Mouse (Mus musculus) intestine, embryonic 15.5 days (tissue): ENCODE results near the gene Supt20. TPM values are rescaled to one million over a fixed set of nuclear protein-coding genes. Genes with fewer than 3 reads are reported as not detected.
A peak's percentile ranks its signal among the peaks of the same experiment; 100 is the strongest.
"Not testable (repeated sequence)": the region's sequence is repeated elsewhere in the genome, so short reads cannot be mapped to it uniquely, and the experiment has no call there.

Experiments
- ATAC-seq: fragments of 200-750 bp; cut with Nextera tagmentation; 2 replicates; pipeline ENCODE4 v1.8.0; 2017; ENCODE audit warnings: moderate TSS enrichment, moderate library complexity
- H3K27ac ChIP-seq: fragments of 300-500 bp; sonication (generic); 2 replicates; pipeline ENCODE4 v1.5.1; 2015; ENCODE audit warnings: mild to moderate bottlenecking, inconsistent platforms
- H3K27me3 ChIP-seq: fragments of 300-500 bp; sonication (generic); replicated peaks from 2 replicates; pipeline ENCODE4 v1.6.1; 2015; ENCODE audit warnings: inconsistent platforms
- H3K36me3 ChIP-seq: fragments of 300-500 bp; sonication (generic); 2 replicates; pipeline ENCODE4 v1.6.1; 2015; ENCODE audit warnings: inconsistent platforms
- H3K4me1 ChIP-seq: fragments of 300-500 bp; sonication (generic); replicated peaks from 2 replicates; pipeline ENCODE4 v1.6.1; 2015; ENCODE audit warnings: inconsistent platforms
- H3K4me2 ChIP-seq: fragments of 300-500 bp; sonication (generic); replicated peaks from 2 replicates; pipeline ENCODE4 v1.6.1; 2015; ENCODE audit warnings: mild to moderate bottlenecking, inconsistent platforms
- H3K4me3 ChIP-seq: fragments of 300-500 bp; sonication (generic); replicated peaks from 2 replicates; pipeline ENCODE4 v1.5.1; 2015; ENCODE audit warnings: inconsistent platforms
- H3K9ac ChIP-seq: fragments of 300-500 bp; sonication (generic); 2 replicates; pipeline ENCODE4 v1.6.1; 2015; ENCODE audit warnings: inconsistent platforms
- H3K9me3 ChIP-seq: fragments of 300-500 bp; sonication (generic); 2 replicates; pipeline ENCODE4 v1.6.1; 2016; ENCODE audit warnings: inconsistent platforms
- WGBS: fragments of 180-500 bp; shearing (Covaris S2); methylation state at CpG from one replicate; pipeline ENCODE4 v1.1.7; 2015; 5-methylcytosine and 5-hydroxymethylcytosine counted together
- polyA plus RNA-seq: library from polyadenylated mRNA; unstranded; fragments of >200 nt; fragmentation: Nextera tagmentation; extraction: Ambion mirVana; gene quantifications from 2 replicates; pipeline ENCODE4 v1.2.1, GENCODE M21; 2015

Supt20 gene
- polyA plus RNA-seq, 1 experiment from 2014 or later, result 84.1 TPM

DNA sequence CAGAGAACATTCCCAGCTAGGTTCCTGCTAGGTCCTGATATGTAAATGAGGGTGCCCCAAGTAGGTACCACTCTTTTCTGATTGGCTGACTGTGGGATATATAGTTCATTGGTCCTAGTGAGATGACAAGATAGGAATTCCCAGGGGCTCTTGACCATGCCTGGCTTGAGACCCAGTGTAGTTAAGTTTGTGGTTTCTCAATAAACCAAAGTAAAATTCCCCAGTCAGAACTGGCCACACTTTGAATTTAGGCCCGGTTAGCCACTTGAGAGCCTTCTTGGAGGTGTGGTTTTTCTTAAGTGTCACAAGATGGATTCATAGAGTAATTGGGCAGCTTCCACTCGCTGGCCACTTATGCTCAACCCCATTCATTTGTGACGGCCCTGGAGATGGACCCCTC, 20.5 kb upstream of the Supt20 start:
- Histone ChIP-seq H3K4me2 (no peak overlapping the region), H3K4me1 (no peaks in the 10 kb centered on the region; the same call in 1 of the 2 replicates), H3K9ac (no peak overlapping the region), H3K27ac (no peak overlapping the region), H3K4me3 (no peak overlapping the region), H3K36me3 (no peaks in the 10 kb centered on the region), H3K9me3 (no peaks in the 10 kb centered on the region), H3K27me3 (no peaks in the 10 kb centered on the region)
- ATAC-seq, result no peak
- 57% methylated on average over 3 of the region's 3 CpGs for WGBS

DNA sequence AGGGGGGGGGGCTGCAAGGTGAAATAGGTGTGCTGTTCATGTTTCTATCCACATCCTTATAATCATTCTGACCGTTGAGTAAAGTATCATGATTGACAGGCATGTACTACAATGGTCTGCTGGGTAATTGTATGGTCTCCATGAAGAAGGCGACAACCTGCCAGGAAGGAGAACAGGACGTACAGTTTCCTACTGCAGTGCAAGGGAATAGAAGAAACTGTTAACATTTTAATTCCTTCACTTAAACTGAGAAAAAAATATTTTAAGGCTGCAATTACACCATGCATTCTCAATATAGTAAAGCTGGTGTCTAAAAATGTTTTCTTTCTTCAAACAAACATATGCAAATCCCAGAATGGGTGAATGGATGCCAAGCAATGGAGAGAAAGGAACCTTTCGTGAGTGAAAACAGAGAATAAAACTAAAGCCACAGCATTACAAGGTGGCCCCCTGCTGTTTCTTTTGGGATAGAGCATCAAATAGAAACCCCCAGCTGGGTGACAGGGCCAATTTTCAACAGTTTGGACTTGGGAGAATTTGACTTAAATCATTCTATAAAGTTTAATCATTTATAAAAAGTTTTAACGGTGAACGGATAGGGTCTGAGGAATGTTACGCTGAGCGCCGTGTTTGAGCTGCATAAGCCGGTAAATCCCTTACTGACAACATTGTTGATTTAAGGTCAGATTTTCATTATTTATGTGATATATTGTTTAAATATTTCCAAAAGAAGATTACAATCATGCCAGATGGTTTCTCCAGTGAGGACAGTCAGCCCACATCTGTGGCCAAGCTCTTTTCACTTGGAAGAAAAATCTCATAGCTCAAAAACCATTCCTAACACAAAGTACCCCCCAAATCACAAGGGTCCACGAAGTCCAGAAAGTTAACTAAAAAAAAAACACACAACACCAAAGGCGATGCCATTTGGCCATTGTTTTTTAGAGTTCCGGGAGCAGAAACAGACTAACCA, 19.8 kb upstream of the Supt20 start:
- no peak overlapping the region for H3K4me3 ChIP-seq
- H3K36me3 ChIP-seq, result no peaks in the 10 kb centered on the region
- H3K9me3 ChIP-seq, result no peaks in the 10 kb centered on the region
- WGBS, result 25% methylated on average over 13 of the region's 13 CpGs
- H3K27ac ChIP-seq, result no peak overlapping the region; the same call in 1 of the 2 replicates
- H3K27me3 ChIP-seq, result no peaks in the 10 kb centered on the region
- H3K9ac ChIP-seq, result no peak overlapping the region
- ATAC-seq, result peak; percentile 62
- H3K4me1 ChIP-seq, result no peaks in the 10 kb centered on the region; the same call in 1 of the 2 replicates
- H3K4me2 ChIP-seq, result no peak overlapping the region

GRCm38 (mm10) chr3:54676818-54677217, 15.8 kb upstream of the Supt20 start:
- no peak overlapping the region for H3K9ac ChIP-seq
- H3K27ac ChIP-seq, result no peak overlapping the region
- no peak overlapping the region for H3K4me2 ChIP-seq
- no peaks in the 10 kb centered on the region for H3K9me3 ChIP-seq
- H3K27me3 ChIP-seq, result no peaks in the 10 kb centered on the region
- no peaks in the 10 kb centered on the region; the same call in 1 of the 2 replicates for H3K4me1 ChIP-seq
- H3K36me3 ChIP-seq, result no peaks in the 10 kb centered on the region
- no peak for ATAC-seq
- 86% methylated on average over 2 of the region's 2 CpGs for WGBS
- no peak overlapping the region for H3K4me3 ChIP-seq

DNA sequence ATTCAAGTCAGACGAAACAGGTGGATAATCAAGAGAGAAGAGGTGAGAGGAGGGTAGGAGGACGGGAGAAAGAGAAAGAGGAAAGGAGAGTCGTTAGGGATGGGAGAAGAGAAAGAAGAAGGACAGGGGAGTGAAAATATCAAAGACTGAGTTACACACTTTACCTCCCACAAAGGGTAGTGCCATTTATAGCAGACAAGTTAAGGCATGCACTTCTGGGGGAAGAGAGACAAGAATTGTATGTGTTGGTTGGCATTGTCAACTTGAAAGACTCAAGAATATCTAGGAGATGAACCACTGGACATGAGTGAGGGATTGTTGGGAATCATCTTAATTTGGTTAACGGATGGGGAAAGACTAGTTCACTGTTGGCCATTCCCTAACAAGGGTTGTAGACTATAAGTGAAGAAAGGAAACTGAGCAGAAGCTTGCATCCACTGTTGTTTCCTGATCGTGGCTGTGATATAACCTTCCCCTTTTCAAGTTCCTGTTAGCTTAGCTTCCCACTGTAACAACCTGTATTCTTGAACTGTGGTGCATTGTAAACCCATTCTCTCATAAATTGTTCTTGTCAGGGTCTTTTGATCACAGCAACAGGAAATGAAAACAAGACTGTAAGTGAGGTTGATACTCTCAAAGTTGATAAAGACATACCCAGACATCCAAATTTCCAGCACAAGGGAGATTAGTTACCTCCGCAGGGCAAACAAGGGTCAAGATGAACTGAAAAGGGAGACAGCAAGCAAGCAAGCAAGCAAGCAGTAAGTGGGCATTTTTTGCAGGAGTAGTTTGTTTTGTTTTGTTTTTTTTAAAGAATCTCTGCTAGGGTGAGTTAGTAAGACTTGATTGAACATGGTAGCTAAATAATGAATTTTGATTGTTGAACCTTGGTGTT, 11.1 kb upstream of the Supt20 start:
- Histone ChIP-seq H3K27me3 (no peaks in the 10 kb centered on the region), H3K9me3 (no peaks in the 10 kb centered on the region), H3K4me1 (no peaks in the 10 kb centered on the region), H3K4me2 (no peak overlapping the region), H3K36me3 (no peaks in the 10 kb centered on the region), H3K9ac (no peak overlapping the region), H3K27ac (no peak overlapping the region), H3K4me3 (no peak overlapping the region)
- ATAC-seq, result no peak
- 58% methylated on average over 6 of the region's 6 CpGs for WGBS

DNA sequence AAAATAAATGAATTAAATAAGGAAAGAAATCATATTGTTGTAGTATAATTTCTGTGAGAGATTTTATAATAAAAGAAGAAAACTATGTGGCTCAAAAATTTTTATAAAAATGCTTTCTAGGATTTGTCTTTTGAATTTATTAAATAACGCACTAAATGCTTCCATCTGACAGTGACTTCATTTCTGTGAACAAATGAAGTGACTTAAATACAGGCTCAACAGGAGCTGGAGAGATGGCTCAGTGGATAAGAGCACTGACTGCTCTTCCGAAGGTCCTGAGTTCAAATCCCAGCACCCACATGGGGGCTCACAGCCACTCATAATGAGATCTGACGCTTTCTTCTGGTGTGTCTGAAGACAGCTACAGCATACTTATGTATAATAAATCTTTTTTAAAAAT, 7.4 kb upstream of the Supt20 start:
- Histone ChIP-seq H3K36me3 (no peaks in the 10 kb centered on the region), H3K27ac (no peak overlapping the region), H3K9ac (no peak overlapping the region), H3K4me2 (no peak overlapping the region), H3K27me3 (no peaks in the 10 kb centered on the region), H3K9me3 (no peaks in the 10 kb centered on the region), H3K4me3 (no peak overlapping the region), H3K4me1 (no peaks in the 10 kb centered on the region)
- ATAC-seq, result no peak
- 88% methylated on average over 3 of the region's 3 CpGs for WGBS

DNA sequence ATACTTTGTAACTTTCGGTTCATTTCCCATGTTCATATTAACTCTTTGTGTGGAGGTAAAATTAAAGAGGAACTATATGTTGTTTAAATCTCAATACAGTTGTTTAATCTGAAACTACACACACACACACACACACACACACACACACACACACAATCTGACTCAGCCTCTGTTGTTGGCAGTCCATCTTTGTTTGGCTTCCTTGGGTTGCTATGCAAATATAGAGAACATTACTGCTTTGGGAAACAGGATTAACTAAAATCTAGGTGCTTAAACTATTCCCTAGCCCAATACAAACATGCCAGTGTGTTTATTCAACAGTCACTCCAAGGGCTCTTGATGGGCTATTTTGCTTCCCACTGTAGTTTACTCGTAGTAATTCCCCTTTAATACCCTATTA, 5.4 kb upstream of the Supt20 start:
- no peak for ATAC-seq
- no peaks in the 10 kb centered on the region for H3K36me3 ChIP-seq
- no peaks in the 10 kb centered on the region for H3K4me1 ChIP-seq
- H3K9me3 ChIP-seq, result no peaks in the 10 kb centered on the region
- H3K4me2 ChIP-seq, result no peak overlapping the region
- H3K27ac ChIP-seq, result no peak overlapping the region
- WGBS, result 54% methylated on average over 2 of the region's 2 CpGs
- H3K9ac ChIP-seq, result no peak overlapping the region
- no peaks in the 10 kb centered on the region for H3K27me3 ChIP-seq
- no peak overlapping the region for H3K4me3 ChIP-seq

DNA sequence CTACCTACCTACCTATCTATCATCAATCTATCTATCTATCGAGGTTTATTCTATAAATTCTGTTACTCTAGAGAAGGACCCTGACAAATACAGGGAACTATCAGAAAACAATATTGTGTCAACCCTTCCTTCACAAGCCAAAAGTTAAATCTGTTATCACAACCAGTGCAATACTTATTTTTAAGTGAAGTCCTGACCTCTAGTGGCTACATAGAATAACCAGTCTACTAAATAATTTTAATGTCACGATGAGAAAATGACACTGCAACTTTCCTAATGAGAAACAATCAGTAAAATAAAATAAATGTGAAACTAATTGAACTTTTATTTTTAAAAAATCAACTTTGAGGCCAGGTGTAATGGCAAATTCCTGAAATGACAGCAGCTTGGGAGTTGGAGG, 3.5 kb upstream of the Supt20 start:
- no peak overlapping the region for H3K27ac ChIP-seq
- no peak overlapping the region for H3K4me3 ChIP-seq
- H3K27me3 ChIP-seq, result no peaks in the 10 kb centered on the region
- no peak for ATAC-seq
- no peak overlapping the region for H3K9ac ChIP-seq
- no peaks in the 10 kb centered on the region for H3K36me3 ChIP-seq
- no peak overlapping the region for H3K4me2 ChIP-seq
- H3K9me3 ChIP-seq, result no peaks in the 10 kb centered on the region
- no peaks in the 10 kb centered on the region for H3K4me1 ChIP-seq
- WGBS, result 40% methylated on average over 2 of the region's 2 CpGs

DNA sequence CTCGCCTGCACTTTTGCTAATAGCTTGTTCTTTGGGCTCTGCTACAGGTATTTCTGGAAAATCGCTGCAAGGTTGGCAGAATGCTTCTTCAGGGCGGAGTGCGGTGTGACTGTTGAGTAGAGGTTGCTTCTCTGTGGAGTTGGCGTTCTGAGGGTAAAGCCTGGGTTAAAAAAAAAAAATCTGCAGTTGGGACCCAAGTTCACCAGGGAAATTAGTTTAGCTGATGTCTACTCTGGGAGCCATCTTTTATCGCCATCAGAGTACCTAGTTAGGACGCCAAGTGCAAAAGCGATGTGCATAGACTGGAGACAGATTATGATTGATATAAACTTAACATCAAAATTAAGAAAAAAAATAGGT, 429 bp downstream of the Supt20 start:
- H3K36me3 ChIP-seq, result peaks cover 6% of the 10 kb centered on the region; the same call in 1 of the 2 replicates
- H3K9me3 ChIP-seq, result no peaks in the 10 kb centered on the region
- peak overlapping the region; percentile 62 for H3K9ac ChIP-seq
- H3K4me2 ChIP-seq, result peak overlapping the region; percentile 50
- H3K4me1 ChIP-seq, result no peaks in the 10 kb centered on the region
- WGBS, result 0% methylated on average over 8 of the region's 8 CpGs
- no peaks in the 10 kb centered on the region for H3K27me3 ChIP-seq
- ATAC-seq, result peak; percentile 22; the same call in 1 of the 2 replicates
- peak overlapping the region; percentile 72 for H3K4me3 ChIP-seq
- H3K27ac ChIP-seq, result peak overlapping the region; percentile 84

DNA sequence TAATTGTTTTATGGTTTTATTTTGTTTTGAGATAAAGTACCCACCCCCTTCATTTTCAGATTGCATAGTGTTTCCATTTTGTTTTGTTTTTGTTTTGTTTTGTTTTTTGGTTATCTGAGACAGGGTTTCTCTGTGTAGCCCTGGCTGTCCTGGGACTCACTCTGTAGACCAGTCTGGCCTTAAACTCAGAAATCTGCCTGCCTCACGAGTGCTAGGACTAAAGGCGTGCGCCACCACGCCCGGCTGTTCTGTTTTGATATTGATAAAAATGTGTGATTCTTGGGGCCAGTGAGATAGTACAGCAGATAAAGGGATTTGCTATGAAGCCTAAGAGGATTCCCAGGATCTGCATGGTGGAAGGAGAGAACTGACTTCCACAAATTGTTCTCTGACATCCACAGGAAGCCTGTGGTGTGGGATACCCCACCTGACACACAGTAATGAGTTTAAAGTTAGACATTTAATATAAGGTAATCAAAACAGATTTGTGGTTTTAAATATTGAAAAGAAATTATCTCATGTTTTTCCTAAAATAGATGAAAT, 7.2 kb downstream of the Supt20 start:
- WGBS, result 68% methylated on average over 5 of the region's 5 CpGs
- no peak overlapping the region for H3K4me3 ChIP-seq
- H3K9ac ChIP-seq, result no peak overlapping the region
- no peak for ATAC-seq
- no peaks in the 10 kb centered on the region for H3K27me3 ChIP-seq
- peaks cover 24% of the 10 kb centered on the region for H3K36me3 ChIP-seq
- H3K9me3 ChIP-seq, result no peaks in the 10 kb centered on the region
- H3K27ac ChIP-seq, result no peak overlapping the region
- H3K4me1 ChIP-seq, result no peaks in the 10 kb centered on the region
- H3K4me2 ChIP-seq, result no peak overlapping the region

- not testable (repeated sequence) for H3K9ac ChIP-seq, H3K27me3 ChIP-seq, H3K9me3 ChIP-seq, H3K4me2 ChIP-seq, ATAC-seq, H3K27ac ChIP-seq, H3K4me3 ChIP-seq, H3K4me1 ChIP-seq
- H3K36me3 ChIP-seq, result peaks cover 24% of the 10 kb centered on the region
- 98% methylated on average over 8 of the region's 8 CpGs for WGBS
These were observed 11.5 kb downstream of the Supt20 start for GRCm38 (mm10) chr3:54704106-54704505.

DNA sequence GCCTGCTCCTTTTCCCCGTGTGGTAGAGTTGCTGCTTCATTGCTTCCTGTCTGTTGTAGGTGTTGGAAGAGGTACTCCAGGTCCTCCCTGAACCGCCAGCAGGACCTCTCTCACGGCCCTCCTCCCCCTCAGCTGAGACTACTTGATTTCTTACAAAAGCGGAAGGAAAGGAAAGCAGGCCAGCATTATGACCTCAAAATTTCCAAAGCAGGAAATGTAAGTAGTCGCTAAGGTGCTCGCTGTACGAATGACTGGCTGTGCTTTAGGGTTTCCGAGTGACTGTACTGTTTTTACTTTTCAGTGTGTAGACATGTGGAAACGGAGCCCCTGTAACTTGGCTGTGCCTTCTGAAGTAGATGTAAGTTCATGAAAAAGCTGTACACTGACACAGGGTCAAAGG, 16.4 kb downstream of the Supt20 start:
- 84% methylated on average over 9 of the region's 9 CpGs for WGBS
- Histone ChIP-seq H3K9ac (no peak overlapping the region), H3K4me1 (no peaks in the 10 kb centered on the region), H3K27ac (no peak overlapping the region), H3K27me3 (no peaks in the 10 kb centered on the region), H3K4me3 (no peak overlapping the region), H3K4me2 (no peak overlapping the region), H3K36me3 (peaks cover 38% of the 10 kb centered on the region), H3K9me3 (no peaks in the 10 kb centered on the region)
- ATAC-seq, result no peak

DNA sequence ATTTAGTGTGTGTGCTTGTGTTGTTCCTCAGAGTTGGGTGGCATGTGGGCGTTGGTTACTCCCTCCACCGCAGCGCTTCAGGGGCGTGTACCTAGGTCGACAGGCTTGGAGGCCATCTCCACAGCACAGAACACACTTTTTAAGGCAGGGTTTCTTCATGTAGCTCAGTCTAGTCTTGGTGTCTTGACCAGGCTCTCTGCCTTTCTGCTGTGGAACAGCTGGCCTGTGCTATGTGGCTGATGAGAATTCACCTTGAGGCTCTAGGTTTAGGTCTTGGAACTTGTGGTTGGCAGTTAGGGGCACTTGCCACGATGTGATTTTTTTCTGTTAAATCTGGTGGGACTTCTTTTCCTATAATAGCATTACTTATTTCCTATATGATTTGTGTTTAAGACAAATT, 21.6 kb downstream of the Supt20 start, which contains the start of gene Gm21958:
TSS of gene Gm21958 (minus strand) at position 101 of the 400 bp plus-strand sequence.
- Histone ChIP-seq H3K27ac (no peak within 1 kb of the TSS), H3K36me3 (peaks cover 53% of the 10 kb centered on the region), H3K9ac (no peak within 1 kb of the TSS), H3K27me3 (no peaks in the 10 kb centered on the region), H3K4me2 (no peak within 1 kb of the TSS), H3K9me3 (no peaks in the 10 kb centered on the region), H3K4me1 (no peaks in the 10 kb centered on the region), H3K4me3 (no peak within 1 kb of the TSS)
- WGBS, result 93% methylated on average over 6 of the region's 6 CpGs
- ATAC-seq, result no peak
